Mouse (Mus musculus): ENCODE measurements around the gene Med16. TPM values are rescaled to one million over a fixed set of nuclear protein-coding genes. Genes with fewer than 3 reads are reported as not detected.
"Not testable (repeated sequence)": the region's sequence is repeated elsewhere in the genome, so short reads cannot be mapped to it uniquely, and the experiment has no call there.

Med16 gene
- total RNA-seq, 2 experiments from 2014 or later: 57.5 to 59.8 TPM

GRCm38 (mm10) chr10:79892451-79893118 lies 16.1 kb downstream of the Med16 start:
- intact Hi-C loops (cut with DNase I): loop anchor here (2.0 to 5.0 kb wide), 2 partner anchors 32 to 65 kb away; no protein-coding TSS in a partner anchor
- DNase-seq (ENCODE audit: low spot score in 2 of 2): peak; percentile 73 to 83

DNA sequence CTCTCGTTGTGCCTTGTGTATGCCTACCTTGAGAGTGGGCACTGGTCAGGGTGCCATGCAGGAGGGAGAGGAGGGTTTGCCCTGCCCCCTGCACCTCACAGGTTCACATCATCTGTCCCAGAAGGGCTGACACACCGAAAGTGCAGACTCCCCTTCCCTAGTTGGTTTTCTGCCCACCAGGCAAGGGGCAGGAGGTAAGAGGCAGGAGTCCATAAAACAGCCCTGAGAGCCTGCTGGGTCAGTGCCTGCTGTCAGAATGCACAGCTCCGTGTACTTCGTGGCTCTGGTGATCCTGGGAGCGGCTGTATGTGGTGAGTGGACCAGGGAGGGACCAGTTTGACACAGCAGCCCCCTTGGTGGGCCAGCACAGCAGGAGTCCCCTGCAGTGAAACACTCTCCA lies 18.1 kb downstream of the Med16 start, which contains the start of gene Cfd:
Cfd (plus strand) TSS at position 184 of the 400 bp plus-strand sequence.
- no peak for DNase-seq (ENCODE audit: low spot score in 2 of 2)
- intact Hi-C loops (cut with DNase I): loop anchor here (5.0 kb wide), 1 partner anchor 67 kb away; no protein-coding TSS in a partner anchor

GRCm38 (mm10) chr10:79889386-79889785 lies 19.3 kb downstream of the Med16 start:
- intact Hi-C loops (cut with DNase I): no loop called here
- DNase-seq (ENCODE audit: low spot score in 2 of 2): no peak

- DNase-seq (ENCODE audit: low spot score in 2 of 2): no peak
- intact Hi-C loops (cut with DNase I): no loop called here
Measured at GRCm38 (mm10) chr10:79886611-79887010, 22.1 kb downstream of the Med16 start.

DNA sequence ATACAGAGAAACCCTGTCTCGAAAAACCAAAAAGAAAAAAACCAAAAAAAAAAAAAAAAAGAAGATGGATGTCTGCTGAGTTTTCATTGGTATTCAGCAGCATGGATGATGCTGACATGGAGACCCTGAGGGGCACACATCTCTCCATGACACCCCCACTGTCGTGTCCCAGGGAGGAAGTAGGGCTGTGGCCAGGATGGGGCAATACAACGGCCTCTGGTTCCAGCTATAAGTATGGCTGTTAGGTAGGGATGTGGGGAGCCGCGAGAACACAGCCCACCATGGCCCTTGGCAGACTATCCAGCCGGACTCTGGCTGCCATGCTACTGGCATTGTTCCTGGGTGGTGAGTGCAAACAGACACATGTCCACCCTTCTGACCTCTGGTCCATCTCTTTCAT lies 22.7 kb downstream of the Med16 start, which contains the start of gene Elane:
Elane (plus strand) TSS at position 194 of the 400 bp plus-strand sequence.
- DNase-seq (ENCODE audit: low spot score in 2 of 2): no peak
- intact Hi-C loops (cut with DNase I): no loop called here

DNA sequence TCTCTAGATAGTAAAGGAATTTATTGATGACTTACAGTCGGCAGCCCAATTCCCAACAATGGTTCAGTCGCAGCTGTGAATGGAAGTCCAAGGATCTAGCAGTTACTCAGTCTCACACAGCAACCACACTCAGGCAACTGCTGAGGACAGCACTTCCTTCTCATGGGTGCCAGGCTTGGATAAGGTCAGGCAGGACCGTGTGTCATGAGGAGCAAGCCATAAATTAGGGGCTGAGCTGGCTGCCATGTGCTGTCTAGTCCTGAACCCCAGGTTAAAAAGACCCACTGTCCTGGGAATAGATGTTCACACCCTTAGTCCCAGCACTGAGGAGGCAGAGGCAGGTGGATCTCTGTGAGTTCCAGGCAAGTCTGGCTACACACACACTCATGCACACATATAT lies 23.8 kb downstream of the Med16 start:
- intact Hi-C loops (cut with DNase I): loop anchor here (5.0 kb wide), 1 partner anchor 48 kb away; no protein-coding TSS in a partner anchor

DNA sequence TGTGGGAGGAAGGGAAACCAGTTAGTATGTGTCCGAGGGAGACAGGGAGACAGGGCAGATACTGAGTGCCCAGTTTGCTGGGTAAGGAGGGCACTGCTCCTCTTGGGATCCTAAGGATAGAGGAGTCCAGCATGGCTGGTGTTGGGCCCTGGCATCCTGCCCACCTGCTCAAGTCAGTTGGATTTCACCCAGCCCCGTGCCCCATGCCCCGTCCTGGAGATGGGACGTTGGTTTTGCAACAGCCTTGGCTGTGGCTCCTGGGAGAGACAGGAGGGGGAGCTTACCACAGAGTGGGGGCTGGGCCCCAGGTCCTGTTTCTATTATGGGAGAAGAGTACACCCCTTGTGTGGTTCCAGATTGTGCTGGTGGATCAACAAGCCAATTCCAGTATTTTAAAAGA lies 24.3 kb downstream of the Med16 start:
- DNase-seq (ENCODE audit: low spot score in 2 of 2): no peak
- intact Hi-C loops (cut with DNase I): loop anchor here (5.0 kb wide), 1 partner anchor 47 kb away; no protein-coding TSS in a partner anchor

More for the DNA sequence above, 23.8 kb downstream of the Med16 start:
- DNase-seq (ENCODE audit: low spot score in 2 of 2): not testable (repeated sequence)

- peak; percentile 76 to 84 for DNase-seq (ENCODE audit: low spot score in 2 of 2)
- intact Hi-C loops (cut with DNase I): loop anchor here (2.0 to 5.0 kb wide), 2 partner anchors 41 to 46 kb away; no protein-coding TSS in a partner anchor
Measured at GRCm38 (mm10) chr10:79883297-79884084, 25.2 kb downstream of the Med16 start.

DNA sequence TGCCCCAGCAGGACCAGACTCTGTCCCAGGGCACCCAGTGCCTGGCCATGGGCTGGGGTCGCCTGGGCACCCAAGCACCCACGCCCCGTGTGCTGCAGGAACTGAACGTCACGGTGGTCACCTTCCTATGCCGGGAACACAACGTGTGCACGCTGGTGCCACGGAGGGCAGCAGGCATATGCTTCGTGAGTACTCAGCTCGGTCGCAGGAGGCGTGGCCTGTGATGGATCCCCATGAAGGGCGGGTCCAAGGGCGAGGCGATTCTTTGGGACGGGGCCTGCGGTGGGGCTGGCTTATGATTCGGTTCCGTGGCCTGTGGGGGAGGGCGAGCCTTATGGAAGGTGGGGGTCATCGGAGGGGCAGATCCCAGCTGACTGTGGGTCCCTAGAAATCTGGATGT lies 26.7 kb downstream of the Med16 start:
- DNase-seq (ENCODE audit: low spot score in 2 of 2): no peak
- intact Hi-C loops (cut with DNase I): loop anchor here (2.0 to 5.0 kb wide), 2 partner anchors 43 to 45 kb away; no protein-coding TSS in a partner anchor

GRCm38 (mm10) chr10:79880721-79881120 lies 28.0 kb downstream of the Med16 start:
- intact Hi-C loops (cut with DNase I): loop anchor here (5.0 kb wide), 1 partner anchor 43 kb away; no protein-coding TSS in a partner anchor
- DNase-seq (ENCODE audit: low spot score in 2 of 2): no peak

GRCm38 (mm10) chr10:79879527-79879926 lies 29.2 kb downstream of the Med16 start:
- intact Hi-C loops (cut with DNase I): no loop called here
- DNase-seq (ENCODE audit: low spot score in 2 of 2): no peak

DNA sequence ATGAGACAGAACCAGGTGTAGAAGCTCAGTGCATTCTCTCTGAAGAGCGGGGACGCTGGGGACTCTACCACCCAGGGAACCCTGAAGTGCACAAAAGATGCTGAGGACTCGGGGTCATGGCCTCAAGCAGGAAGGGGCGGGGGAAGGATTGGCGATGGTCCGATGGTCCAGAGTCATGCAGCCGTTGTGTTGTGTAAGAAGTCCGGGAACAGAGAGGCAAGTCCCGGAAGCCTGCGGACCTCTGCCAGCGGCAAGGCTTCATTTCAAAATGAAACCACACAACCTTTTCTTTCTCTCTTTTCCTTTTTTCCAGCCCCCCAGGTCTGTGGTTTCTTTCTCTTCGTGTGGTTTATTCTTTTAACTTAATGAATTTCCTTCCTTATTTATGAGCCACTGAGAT lies 31.0 kb downstream of the Med16 start:
- intact Hi-C loops (cut with DNase I): no loop called here

GRCm38 (mm10) chr10:79877174-79877573 lies 31.5 kb downstream of the Med16 start:
- intact Hi-C loops (cut with DNase I): no loop called here
- DNase-seq (ENCODE audit: low spot score in 2 of 2): no peak

More for the DNA sequence above, 31.0 kb downstream of the Med16 start:
- no peak for DNase-seq (ENCODE audit: low spot score in 2 of 2)

GRCm38 (mm10) chr10:79874290-79874862 lies 34.3 kb downstream of the Med16 start, which contains the start of the genes Prtn3 and Plppr3:
Prtn3 (plus strand) TSS chr10:79874476.
Plppr3 (minus strand) TSS chr10:79874634.
- intact Hi-C loops (cut with DNase I): no loop called here
- no peak for DNase-seq (ENCODE audit: low spot score in 2 of 2)

DNA sequence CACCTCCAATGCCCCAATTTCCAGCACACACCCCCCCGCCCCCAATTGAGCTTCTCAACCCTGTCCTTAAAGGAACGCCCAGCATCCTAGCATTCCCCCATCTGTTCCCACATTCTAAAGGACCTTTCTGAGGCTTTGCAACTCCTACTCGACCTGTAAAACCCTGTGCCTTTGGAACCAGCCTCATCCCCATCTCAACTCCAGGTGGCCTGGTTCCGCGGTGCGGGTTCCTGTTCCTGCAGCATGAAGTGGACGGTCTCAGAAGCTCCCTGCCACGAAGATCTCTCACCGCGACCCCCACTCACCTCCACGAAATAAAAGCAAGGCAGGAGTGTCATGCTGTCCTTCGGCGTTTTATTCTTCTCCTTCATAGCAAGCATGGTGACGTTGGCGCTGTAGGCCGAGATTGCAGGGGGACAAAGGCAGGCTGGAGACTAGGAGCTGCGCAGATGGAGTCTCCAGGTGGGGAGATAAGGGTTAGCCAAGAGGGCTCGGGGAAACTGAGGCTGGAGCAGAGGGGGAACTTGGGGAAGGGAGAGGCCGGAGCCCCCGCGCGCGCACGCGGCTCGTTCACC lies 34.9 kb downstream of the Med16 start:
- intact Hi-C loops (cut with DNase I): no loop called here
- DNase-seq (ENCODE audit: low spot score in 2 of 2): no peak

DNA sequence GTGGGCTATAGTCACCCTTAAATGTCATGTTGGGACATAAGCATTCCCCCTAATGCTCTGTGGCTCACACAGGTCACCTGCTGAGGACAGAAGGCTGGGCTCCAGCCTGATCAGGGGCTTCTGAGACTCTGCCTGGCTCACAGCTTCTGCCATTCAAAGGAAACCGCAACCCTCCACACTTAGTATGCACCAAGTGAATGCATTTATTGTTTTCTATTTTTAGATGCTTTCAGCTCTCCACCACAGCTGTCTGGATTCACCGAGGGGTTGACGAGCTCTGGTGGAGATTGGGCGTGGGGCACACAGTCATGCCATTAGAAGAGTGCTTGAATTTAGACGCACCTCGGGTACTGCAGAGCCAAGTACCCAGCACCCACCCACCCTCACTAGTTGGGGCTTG lies 35.4 kb downstream of the Med16 start:
- intact Hi-C loops (cut with DNase I): no loop called here
- DNase-seq (ENCODE audit: low spot score in 2 of 2): no peak

GRCm38 (mm10) chr10:79872862-79873261 lies 35.9 kb downstream of the Med16 start:
- intact Hi-C loops (cut with DNase I): no loop called here
- no peak for DNase-seq (ENCODE audit: low spot score in 2 of 2)

GRCm38 (mm10) chr10:79871845-79872244 lies 36.9 kb downstream of the Med16 start:
- intact Hi-C loops (cut with DNase I): no loop called here
- peak in 1 of 2 experiments; percentile 64 for DNase-seq (ENCODE audit: low spot score in 2 of 2)

- intact Hi-C loops (cut with DNase I): no loop called here
Measured at GRCm38 (mm10) chr10:79866601-79867000, 42.1 kb downstream of the Med16 start.

More at GRCm38 (mm10) chr10:79866601-79867000, 42.1 kb downstream of the Med16 start:
- DNase-seq (ENCODE audit: low spot score in 2 of 2): no peak
